Mouse (Mus musculus) MEL (cell line): ENCODE data around the gene Cldn19. TPM values are rescaled to one million over a fixed set of nuclear protein-coding genes. Genes with fewer than 3 reads are reported as not detected.

ENCODE experiments used
- DNase-seq: peaks from one replicate; pipeline ENCODE4 v3.0.0; 2011; ENCODE audit warnings: low read depth, low spot score
- H3K27ac ChIP-seq: 2 replicates; pipeline ENCODE4 v1.5.1; 2012; ENCODE audit warnings: low read depth, mild to moderate bottlenecking, control low read depth, low read length, moderate library complexity; ENCODE audit not compliant: control insufficient read depth
- H3K27me3 ChIP-seq, 2 experiments: fragments of 150-350 bp in 1 of 2; sonication (generic) in 1 of 2; 2 replicates each; pipeline ENCODE4 v1.6.1; 2012; ENCODE audit warnings: low read length in 2 of 2, mild to moderate bottlenecking in 2 of 2, improper control_type of control experiment in 1 of 2, moderate library complexity in 1 of 2; ENCODE audit not compliant: insufficient read depth in 2 of 2, control insufficient read depth in 1 of 2
- H3K36me3 ChIP-seq, 2 experiments: 2 replicates each; pipeline ENCODE4 v1.6.1; 2012 to 2014; ENCODE audit warnings: low read length in 2 of 2, improper control_type of control experiment in 1 of 2, inconsistent platforms in 1 of 2, mild to moderate bottlenecking in 1 of 2; ENCODE audit not compliant: insufficient read depth in 2 of 2, control insufficient read depth in 1 of 2
- H3K4me1 ChIP-seq, 2 experiments: fragments of 150-350 bp in 1 of 2; sonication (generic) in 1 of 2; 2 replicates each; pipeline ENCODE4 v1.6.1; 2012; ENCODE audit warnings: low read length in 2 of 2, improper control_type of control experiment in 1 of 2, mild to moderate bottlenecking in 1 of 2; ENCODE audit not compliant: insufficient read depth in 2 of 2, control insufficient read depth in 1 of 2
- H3K4me3 ChIP-seq, 2 experiments: fragments of 150-350 bp in 1 of 2; sonication (generic) in 1 of 2; 2 replicates each; pipeline ENCODE4 v1.5.1; 2012; ENCODE audit warnings: low read depth in 2 of 2, low read length in 2 of 2, mild to moderate bottlenecking in 2 of 2, moderate library complexity in 2 of 2, control low read depth in 1 of 2, improper control_type of control experiment in 1 of 2; ENCODE audit not compliant: control insufficient read depth in 1 of 2, insufficient read depth in 1 of 2
- H3K79me2 ChIP-seq: 2 replicates; pipeline ENCODE4 v1.6.1; 2012; ENCODE audit warnings: mild to moderate bottlenecking, low read length, moderate library complexity; ENCODE audit not compliant: control insufficient read depth, poor library complexity, insufficient read depth
- H3K9ac ChIP-seq: 2 replicates; pipeline ENCODE4 v1.6.1; 2012; ENCODE audit warnings: low read depth, mild to moderate bottlenecking, control low read depth, low read length, moderate library complexity; ENCODE audit not compliant: control insufficient read depth, poor library complexity, severe bottlenecking
- H3K9me3 ChIP-seq: fragments of 150-350 bp; sonication (generic); replicated peaks from 2 replicates; pipeline ENCODE4 v1.6.1; 2012; ENCODE audit warnings: mild to moderate bottlenecking, low read length, improper control_type of control experiment, moderate library complexity; ENCODE audit not compliant: insufficient read depth
- BHLHE40 ChIP-seq: IDR thresholded peaks from 2 replicates; pipeline ENCODE4 v1.6.1; 2012; ENCODE audit warnings: low read depth, mild to moderate bottlenecking, inconsistent platforms, low read length, improper control_type of control experiment, borderline replicate concordance
- E2F4 ChIP-seq: IDR thresholded peaks from 2 replicates; pipeline ENCODE4 v1.6.1; 2011; ENCODE audit warnings: low read depth, low read length, improper control_type of control experiment, borderline replicate concordance
- ELF1 ChIP-seq: IDR thresholded peaks from 2 replicates; pipeline ENCODE4 v1.6.1; 2014; ENCODE audit warnings: low read depth, mild to moderate bottlenecking, inconsistent platforms, low read length, improper control_type of control experiment, moderate library complexity
- GABPA ChIP-seq: IDR thresholded peaks from 2 replicates; pipeline ENCODE4 v1.6.1; 2012; ENCODE audit warnings: low read depth, mild to moderate bottlenecking, inconsistent platforms, low read length, improper control_type of control experiment, moderate library complexity
- HCFC1 ChIP-seq: IDR thresholded peaks from 2 replicates; pipeline ENCODE4 v1.6.1; 2012; ENCODE audit warnings: low read depth, mild to moderate bottlenecking, inconsistent platforms, low read length, improper control_type of control experiment, moderate library complexity
- MAX ChIP-seq: IDR thresholded peaks from 2 replicates; pipeline ENCODE4 v1.6.1; 2011; ENCODE audit warnings: low read length, improper control_type of control experiment
- MAZ ChIP-seq: IDR thresholded peaks from 2 replicates; pipeline ENCODE4 v1.6.1; 2012; ENCODE audit warnings: low read depth, mild to moderate bottlenecking, inconsistent platforms, low read length, improper control_type of control experiment
- MEF2A ChIP-seq: IDR thresholded peaks from 2 replicates; pipeline ENCODE4 v1.6.1; 2014; ENCODE audit warnings: low read depth, mild to moderate bottlenecking, inconsistent platforms, low read length, improper control_type of control experiment; ENCODE audit not compliant: poor library complexity, insufficient replicate concordance, severe bottlenecking; ENCODE audit errors: extremely low read depth
- MXI1 ChIP-seq: IDR thresholded peaks from 2 replicates; pipeline ENCODE4 v1.6.1; 2011; ENCODE audit warnings: mild to moderate bottlenecking, low read depth, low read length, improper control_type of control experiment
- MYB ChIP-seq: IDR thresholded peaks from 2 replicates; pipeline ENCODE4 v1.6.1; 2011; ENCODE audit warnings: mild to moderate bottlenecking, low read depth, low read length, improper control_type of control experiment
- NELFE ChIP-seq: IDR thresholded peaks from 2 replicates; pipeline ENCODE4 v1.6.1; 2011; ENCODE audit warnings: low read depth, low read length, improper control_type of control experiment
- NRF1 ChIP-seq: IDR thresholded peaks from 2 replicates; pipeline ENCODE4 v1.6.1; 2014; ENCODE audit warnings: low read depth, mild to moderate bottlenecking, inconsistent platforms, low read length, improper control_type of control experiment, moderate library complexity; ENCODE audit not compliant: poor library complexity, insufficient read depth, severe bottlenecking
- POLR2AphosphoS2 ChIP-seq: IDR thresholded peaks from 2 replicates; pipeline ENCODE4 v1.6.1; 2011; ENCODE audit warnings: low read length, improper control_type of control experiment
- RAD21 ChIP-seq: IDR thresholded peaks from 2 replicates; pipeline ENCODE4 v1.6.1; 2011; ENCODE audit warnings: mild to moderate bottlenecking, low read depth, low read length, improper control_type of control experiment
- RCOR1 ChIP-seq: IDR thresholded peaks from 2 replicates; pipeline ENCODE4 v1.6.1; 2012; ENCODE audit warnings: low read depth, mild to moderate bottlenecking, inconsistent platforms, low read length, improper control_type of control experiment
- ZKSCAN1 ChIP-seq: IDR thresholded peaks from 2 replicates; pipeline ENCODE4 v1.6.1; 2012; ENCODE audit warnings: low read depth, mild to moderate bottlenecking, inconsistent platforms, low read length, improper control_type of control experiment, moderate library complexity
- ZMIZ1 ChIP-seq: IDR thresholded peaks from 2 replicates; pipeline ENCODE4 v1.6.1; 2012; ENCODE audit warnings: low read depth, mild to moderate bottlenecking, inconsistent platforms, low read length, improper control_type of control experiment, moderate library complexity
- polyA plus RNA-seq, 2 experiments: library from polyadenylated mRNA; stranded (reverse) in 1 of 2; unstranded in 1 of 2; fragments of >175 nt in 1 of 2; fragments of >200 nt in 1 of 2; gene quantifications; 2 replicates each; pipeline versions ENCODE4 v1.2.1 to v1.2.4; 2012; ENCODE audit warnings: low replicate concordance in 2 of 2, low read depth in 1 of 2; ENCODE audit not compliant: insufficient read length in 2 of 2, insufficient read depth in 1 of 2, missing spikeins in 1 of 2
- total RNA-seq: library from RNA; depleted of rRNA; stranded (reverse); fragments of 300-350 nt; gene quantifications from 2 replicates; pipeline ENCODE4 v1.2.3, GENCODE M21; 2012

Cldn19 gene
- total and polyA plus RNA-seq, 3 experiments: not detected

- no peak overlapping the region for H3K9ac ChIP-seq
- H3K9me3 ChIP-seq: no peaks in the 10 kb centered on the region
- no peak overlapping the region for H3K4me3 ChIP-seq
- TF ChIP-seq ELF1 (no peak), MAZ (no peak), NELFE (no peak), NRF1 (no peak), BHLHE40 (no peak), MAX (no peak), MYB (no peak), RAD21 (no peak), MEF2A (no peak)
- H3K36me3 ChIP-seq: no peaks in the 10 kb centered on the region; a peak in 1 of 4 replicates
- no peak overlapping the region for H3K27ac ChIP-seq
- no peaks in the 10 kb centered on the region for H3K27me3 ChIP-seq
- DNase-seq: no peak
- no peaks in the 10 kb centered on the region for H3K4me1 ChIP-seq
- no peaks in the 10 kb centered on the region for H3K79me2 ChIP-seq
Measured at GRCm38 (mm10) chr4:119245556-119245955, 9.7 kb upstream of the Cldn19 start.

- no peaks in the 10 kb centered on the region for H3K9me3 ChIP-seq
- TF ChIP-seq POLR2AphosphoS2: no peak
- TF ChIP-seq ZMIZ1: no peak
- TF ChIP-seq HCFC1: no peak
- no peak for TF ChIP-seq MXI1
- TF ChIP-seq ELF1: no peak
- no peak for TF ChIP-seq E2F4
- no peak for TF ChIP-seq ZKSCAN1
- TF ChIP-seq GABPA: no peak
- TF ChIP-seq RCOR1: no peak
- no peaks in the 10 kb centered on the region for H3K27me3 ChIP-seq
- no peaks in the 10 kb centered on the region; a peak in 1 of 4 replicates for H3K36me3 ChIP-seq
- H3K4me3 ChIP-seq: no peak overlapping the region
- no peak overlapping the region for H3K27ac ChIP-seq
- H3K79me2 ChIP-seq: no peaks in the 10 kb centered on the region
- no peak overlapping the region for H3K9ac ChIP-seq
- no peaks in the 10 kb centered on the region for H3K4me1 ChIP-seq
- DNase-seq: no peak
Measured at GRCm38 (mm10) chr4:119245961-119246360, 9.3 kb upstream of the Cldn19 start.
